Mouse (Mus musculus) heart, embryonic 11.5 days (tissue): Measurements from ENCODE around the gene Sh3bp5. TPM values are rescaled to one million over a fixed set of nuclear protein-coding genes. Genes with fewer than 3 reads are reported as not detected.

Experiments used
- ATAC-seq: fragments of 200-750 bp; cut with Nextera tagmentation; replicated peaks from 2 replicates; pipeline ENCODE4 v1.8.0; 2017; ENCODE audit warnings: moderate library complexity; ENCODE audit not compliant: insufficient number of reproducible peaks, low FRiP score, low TSS enrichment
- H3K27ac ChIP-seq: fragments of 300-500 bp; sonication (generic); 2 replicates; pipeline ENCODE4 v1.5.1; 2014; ENCODE audit warnings: mild to moderate bottlenecking, low read depth, low read length
- H3K27me3 ChIP-seq: fragments of 300-500 bp; sonication (generic); 2 replicates; pipeline ENCODE4 v1.6.1; 2014; ENCODE audit warnings: mild to moderate bottlenecking, low read length, mixed read lengths; ENCODE audit not compliant: control insufficient read depth, insufficient read depth
- H3K36me3 ChIP-seq: fragments of 300-500 bp; sonication (generic); 2 replicates; pipeline ENCODE4 v1.6.1; 2014; ENCODE audit warnings: mild to moderate bottlenecking, low read length, moderate library complexity, mixed read lengths; ENCODE audit not compliant: control insufficient read depth, insufficient read depth
- H3K4me1 ChIP-seq: fragments of 300-500 bp; sonication (generic); 2 replicates; pipeline ENCODE4 v1.6.1; 2014; ENCODE audit warnings: low read length; ENCODE audit not compliant: control insufficient read depth, insufficient read depth
- H3K4me2 ChIP-seq: fragments of 300-500 bp; sonication (generic); 2 replicates; pipeline ENCODE4 v1.6.1; 2014; ENCODE audit warnings: mild to moderate bottlenecking, moderate library complexity
- H3K4me3 ChIP-seq: fragments of 300-500 bp; sonication (generic); 2 replicates; pipeline ENCODE4 v1.5.1; 2014; ENCODE audit warnings: low read depth, low read length
- H3K9ac ChIP-seq: fragments of 300-500 bp; sonication (generic); 2 replicates; pipeline ENCODE4 v1.6.1; 2014; ENCODE audit warnings: mild to moderate bottlenecking, low read depth, low read length, moderate library complexity
- H3K9me3 ChIP-seq: fragments of 300-500 bp; sonication (generic); replicated peaks from 2 replicates; pipeline ENCODE4 v1.6.1; 2016; ENCODE audit warnings: low read length; ENCODE audit not compliant: control insufficient read depth
- WGBS: fragments of 180-500 bp; shearing (Covaris S2); extraction: QIAGEN DNeasy Blood & Tissue Kit; methylation state at CpG from one replicate; pipeline ENCODE4 v1.1.7; 2014; ENCODE audit not compliant: insufficient replicate concordance; 5-methylcytosine and 5-hydroxymethylcytosine counted together
- polyA plus RNA-seq: library from polyadenylated mRNA; unstranded; fragments of >200 nt; fragmentation: Nextera tagmentation; extraction: Ambion mirVana; gene quantifications from 2 replicates; pipeline ENCODE4 v1.2.1, GENCODE M21; 2014

Sh3bp5 gene
- polyA plus RNA-seq, 1 experiment from 2014 or later, result 10.9 TPM

- Histone ChIP-seq H3K36me3 (no peaks in the 10 kb centered on the region), H3K4me1 (no peaks in the 10 kb centered on the region)
Measured at GRCm38 (mm10) chr14:31327196-31327595, 108.7 kb downstream of the Sh3bp5 start.

GRCm38 (mm10) chr14:31326770-31327169 lies 109.1 kb downstream of the Sh3bp5 start:
- no peaks in the 10 kb centered on the region for H3K9me3 ChIP-seq
- 0 out of 2 replicates have a peak, but pooled peaks cover 3% of the 10 kb centered on the region for H3K27me3 ChIP-seq
- H3K27ac ChIP-seq, result no peak overlapping the region
- H3K36me3 ChIP-seq, result no peaks in the 10 kb centered on the region
- H3K4me1 ChIP-seq, result no peaks in the 10 kb centered on the region
- H3K4me3 ChIP-seq, result no peak overlapping the region
- ATAC-seq, result no peak
- no peak overlapping the region for H3K4me2 ChIP-seq
- WGBS, result 70% methylated on average over 7 of the region's 7 CpGs
- no peak overlapping the region for H3K9ac ChIP-seq

More at GRCm38 (mm10) chr14:31327196-31327595, 108.7 kb downstream of the Sh3bp5 start:
- 84% methylated on average over 1 of the region's 1 CpGs for WGBS
- H3K4me2 ChIP-seq, result no peak overlapping the region
- no peak overlapping the region for H3K27ac ChIP-seq
- H3K9me3 ChIP-seq, result no peaks in the 10 kb centered on the region
- H3K4me3 ChIP-seq, result no peak overlapping the region
- ATAC-seq, result no peak
- H3K9ac ChIP-seq, result no peak overlapping the region
- H3K27me3 ChIP-seq, result 0 out of 2 replicates have a peak, but pooled peaks cover 3% of the 10 kb centered on the region

- no peak overlapping the region for H3K27ac ChIP-seq
- H3K36me3 ChIP-seq, result no peaks in the 10 kb centered on the region
- no peak overlapping the region for H3K9ac ChIP-seq
- no peak overlapping the region for H3K4me2 ChIP-seq
- no peak for ATAC-seq
- no peaks in the 10 kb centered on the region for H3K4me1 ChIP-seq
- H3K4me3 ChIP-seq, result no peak overlapping the region
- H3K9me3 ChIP-seq, result no peaks in the 10 kb centered on the region
- 52% methylated on average over 5 of the region's 5 CpGs for WGBS
- 0 out of 2 replicates have a peak, but pooled peaks cover under 1% of the 10 kb centered on the region for H3K27me3 ChIP-seq
Measured at GRCm38 (mm10) chr14:31325551-31325950, 110.3 kb downstream of the Sh3bp5 start.

GRCm38 (mm10) chr14:31324851-31325250 lies 111.0 kb downstream of the Sh3bp5 start:
- Histone ChIP-seq H3K4me2 (no peak overlapping the region), H3K27ac (no peak overlapping the region)
- WGBS, result 59% methylated on average over 10 of the region's 10 CpGs

GRCm38 (mm10) chr14:31323849-31324792 lies 111.8 kb downstream of the Sh3bp5 start, which contains the start of gene Dnah1:
Dnah1 (minus strand) TSS chr14:31323896.
- Histone ChIP-seq H3K4me1 (no peaks in the 10 kb centered on the region), H3K4me3 (peak within 1 kb of the TSS; percentile 41), H3K9me3 (no peaks in the 10 kb centered on the region), H3K4me2 (peak within 1 kb of the TSS; percentile 69), H3K27ac (no peak within 1 kb of the TSS), H3K9ac (peak within 1 kb of the TSS; percentile 39), H3K36me3 (no peaks in the 10 kb centered on the region), H3K27me3 (no peaks in the 10 kb centered on the region)
- 23% methylated on average over 28 of the region's 28 CpGs for WGBS
- ATAC-seq, result peak; percentile 71; the same call in 1 of the 2 replicates

More at GRCm38 (mm10) chr14:31324851-31325250, 111.0 kb downstream of the Sh3bp5 start:
- Histone ChIP-seq H3K9ac (no peak overlapping the region), H3K27me3 (no peaks in the 10 kb centered on the region), H3K36me3 (no peaks in the 10 kb centered on the region), H3K9me3 (no peaks in the 10 kb centered on the region), H3K4me1 (no peaks in the 10 kb centered on the region), H3K4me3 (no peak overlapping the region)
- no peak for ATAC-seq

GRCm38 (mm10) chr14:31323189-31323588 lies 112.7 kb downstream of the Sh3bp5 start:
- peak overlapping the region; percentile 39 for H3K9ac ChIP-seq
- H3K9me3 ChIP-seq, result no peaks in the 10 kb centered on the region
- H3K4me2 ChIP-seq, result peak overlapping the region; percentile 69
- H3K27ac ChIP-seq, result no peak overlapping the region
- no peak for ATAC-seq
- no peaks in the 10 kb centered on the region for H3K27me3 ChIP-seq
- no peaks in the 10 kb centered on the region for H3K36me3 ChIP-seq
- WGBS, result 83% methylated on average over 4 of the region's 4 CpGs
- H3K4me3 ChIP-seq, result peak overlapping the region; percentile 41
- H3K4me1 ChIP-seq, result no peaks in the 10 kb centered on the region

- no peak for ATAC-seq
- no peaks in the 10 kb centered on the region for H3K4me1 ChIP-seq
- H3K27me3 ChIP-seq, result no peaks in the 10 kb centered on the region
- no peak overlapping the region for H3K4me2 ChIP-seq
- no peak overlapping the region for H3K27ac ChIP-seq
- H3K9ac ChIP-seq, result no peak overlapping the region
- no peak overlapping the region for H3K4me3 ChIP-seq
- no peaks in the 10 kb centered on the region for H3K9me3 ChIP-seq
- 85% methylated on average over 3 of the region's 3 CpGs for whole genome bisulfite sequencing
- H3K36me3 ChIP-seq, result no peaks in the 10 kb centered on the region
Measured at GRCm38 (mm10) chr14:31322191-31322590, 113.7 kb downstream of the Sh3bp5 start.

GRCm38 (mm10) chr14:31321181-31321580 lies 114.7 kb downstream of the Sh3bp5 start:
- no peak overlapping the region for H3K9ac ChIP-seq
- no peak overlapping the region for H3K4me2 ChIP-seq
- H3K36me3 ChIP-seq, result no peaks in the 10 kb centered on the region
- no peak overlapping the region for H3K4me3 ChIP-seq
- H3K4me1 ChIP-seq, result no peaks in the 10 kb centered on the region
- no peak overlapping the region for H3K27ac ChIP-seq
- no peaks in the 10 kb centered on the region for H3K27me3 ChIP-seq
- H3K9me3 ChIP-seq, result no peaks in the 10 kb centered on the region
- no peak for ATAC-seq
- 78% methylated on average over 11 of the region's 11 CpGs for WGBS
